Mouse (Mus musculus): ENCODE data around the gene Commd7. TPM values are rescaled to one million over a fixed set of nuclear protein-coding genes. Genes with fewer than 3 reads are reported as not detected.
"Not testable (repeated sequence)": the region's sequence is repeated elsewhere in the genome, so short reads cannot be mapped to it uniquely, and the experiment has no call there.

The Commd7 gene
- total and polyA plus RNA-seq, 3 experiments: 20.9 to 30.9 (median 29.7) TPM

GRCm38 (mm10) chr2:153670111-153670510 lies 37.5 kb upstream of the Commd7 start:
- Histone ChIP-seq H3K9me3 (replicated peaks) (no peaks in the 10 kb centered on the region), H3K4me1 (ENCODE audit: insufficient read depth, low read depth, low read length) (no peaks in the 10 kb centered on the region), H3K27me3 (ENCODE audit: insufficient read depth, low read length) (no peaks in the 10 kb centered on the region), H3K4me3 (ENCODE audit: low read depth, low read length) (no peak overlapping the region), H3K36me3 (replicated peaks) (peaks cover 77% of the 10 kb centered on the region)
- ATAC-seq (ENCODE audit: extremely low read depth, insufficient number of reproducible peaks, low FRiP score, poor library complexity, severe bottlenecking): no peak
- TF ChIP-seq GATA2 (IDR thresholded peaks at IDR 0.05; ENCODE audit: borderline replicate concordance, low read depth, low read length) (no peak), TAL1 (conservative IDR thresholded peaks at IDR 0.05; ENCODE audit: low read depth, low read length) (no peak), GATA1 (IDR thresholded peaks at IDR 0.05; ENCODE audit: borderline replicate concordance, low read length) (no peak), POLR2AphosphoS5 (IDR thresholded peaks at IDR 0.05; ENCODE audit: insufficient replicate concordance, low read depth, low read length) (no peak), CTCF (IDR thresholded peaks at IDR 0.05; ENCODE audit: low read depth, low read length) (no peak)
- DNase-seq (ENCODE audit: low spot score): no peak

GRCm38 (mm10) chr2:153668754-153669376 lies 36.3 kb upstream of the Commd7 start:
- TF ChIP-seq CTCF (IDR thresholded peaks at IDR 0.05; ENCODE audit: low read depth, low read length) (peak; percentile 30; the same call in 1 of the 2 replicates), TAL1 (conservative IDR thresholded peaks at IDR 0.05; ENCODE audit: low read depth, low read length) (no peak)
- Histone ChIP-seq H3K4me3 (ENCODE audit: low read depth, low read length) (no peak overlapping the region), H3K4me1 (ENCODE audit: insufficient read depth, low read depth, low read length) (no peaks in the 10 kb centered on the region), H3K36me3 (replicated peaks) (peaks cover 81% of the 10 kb centered on the region), H3K9me3 (replicated peaks) (no peaks in the 10 kb centered on the region), H3K27me3 (ENCODE audit: insufficient read depth, low read length) (no peaks in the 10 kb centered on the region)
- no peak for ATAC-seq (ENCODE audit: extremely low read depth, insufficient number of reproducible peaks, low FRiP score, poor library complexity, severe bottlenecking)
- DNase-seq (ENCODE audit: low spot score): peak; percentile 51

- no peaks in the 10 kb centered on the region for H3K9me3 ChIP-seq (replicated peaks)
- H3K27me3 ChIP-seq (ENCODE audit: insufficient read depth, low read length): no peaks in the 10 kb centered on the region
- DNase-seq (ENCODE audit: low spot score) (no peak), ATAC-seq (ENCODE audit: extremely low read depth, insufficient number of reproducible peaks, low FRiP score, poor library complexity, severe bottlenecking) (no peak)
- H3K36me3 ChIP-seq (replicated peaks): peaks cover 88% of the 10 kb centered on the region
- H3K4me1 ChIP-seq (ENCODE audit: insufficient read depth, low read depth, low read length): no peaks in the 10 kb centered on the region
- no peak overlapping the region for H3K4me3 ChIP-seq (ENCODE audit: low read depth, low read length)
- TF ChIP-seq GATA2 (IDR thresholded peaks at IDR 0.05; ENCODE audit: borderline replicate concordance, low read depth, low read length) (no peak), GATA1 (IDR thresholded peaks at IDR 0.05; ENCODE audit: borderline replicate concordance, low read length) (no peak), CTCF (IDR thresholded peaks at IDR 0.05; ENCODE audit: low read depth, low read length) (no peak), TAL1 (conservative IDR thresholded peaks at IDR 0.05; ENCODE audit: low read depth, low read length) (no peak), POLR2AphosphoS5 (IDR thresholded peaks at IDR 0.05; ENCODE audit: insufficient replicate concordance, low read depth, low read length) (no peak)
These were observed 32.8 kb upstream of the Commd7 start for GRCm38 (mm10) chr2:153665401-153665800.

- ATAC-seq (ENCODE audit: extremely low read depth, insufficient number of reproducible peaks, low FRiP score, poor library complexity, severe bottlenecking): no peak
- Histone ChIP-seq H3K9me3 (replicated peaks) (no peaks in the 10 kb centered on the region), H3K4me3 (ENCODE audit: low read depth, low read length) (no peak overlapping the region), H3K4me1 (ENCODE audit: insufficient read depth, low read depth, low read length) (no peaks in the 10 kb centered on the region), H3K27me3 (ENCODE audit: insufficient read depth, low read length) (no peaks in the 10 kb centered on the region), H3K36me3 (replicated peaks) (peaks cover 83% of the 10 kb centered on the region)
- TF ChIP-seq POLR2AphosphoS5 (IDR thresholded peaks at IDR 0.05; ENCODE audit: insufficient replicate concordance, low read depth, low read length) (no peak), CTCF (IDR thresholded peaks at IDR 0.05; ENCODE audit: low read depth, low read length) (no peak), TAL1 (conservative IDR thresholded peaks at IDR 0.05; ENCODE audit: low read depth, low read length) (no peak), GATA1 (IDR thresholded peaks at IDR 0.05; ENCODE audit: borderline replicate concordance, low read length) (no peak), GATA2 (IDR thresholded peaks at IDR 0.05; ENCODE audit: borderline replicate concordance, low read depth, low read length) (no peak)
- DNase-seq (ENCODE audit: low spot score): no peak
These were observed 28.0 kb upstream of the Commd7 start for GRCm38 (mm10) chr2:153660616-153661015.

GRCm38 (mm10) chr2:153657659-153658058 lies 25.1 kb upstream of the Commd7 start:
- ATAC-seq (ENCODE audit: extremely low read depth, insufficient number of reproducible peaks, low FRiP score, poor library complexity, severe bottlenecking); H3K4me1 ChIP-seq (ENCODE audit: insufficient read depth, low read depth, low read length); H3K4me3 ChIP-seq (ENCODE audit: low read depth, low read length); H3K27me3 ChIP-seq (ENCODE audit: insufficient read depth, low read length); DNase-seq (ENCODE audit: low spot score); H3K9me3 ChIP-seq (replicated peaks): not testable (repeated sequence)
- H3K36me3 ChIP-seq (replicated peaks): peaks cover 73% of the 10 kb centered on the region

GRCm38 (mm10) chr2:153651681-153652080 lies 19.1 kb upstream of the Commd7 start:
- no peak for ATAC-seq (ENCODE audit: extremely low read depth, insufficient number of reproducible peaks, low FRiP score, poor library complexity, severe bottlenecking)
- Histone ChIP-seq H3K9me3 (replicated peaks) (no peaks in the 10 kb centered on the region), H3K36me3 (replicated peaks) (peaks cover 48% of the 10 kb centered on the region), H3K4me1 (ENCODE audit: insufficient read depth, low read depth, low read length) (peaks cover 30% of the 10 kb centered on the region), H3K4me3 (ENCODE audit: low read depth, low read length) (no peak overlapping the region), H3K27me3 (ENCODE audit: insufficient read depth, low read length) (peaks cover 9% of the 10 kb centered on the region)
- TF ChIP-seq TAL1 (conservative IDR thresholded peaks at IDR 0.05; ENCODE audit: low read depth, low read length): no peak
- TF ChIP-seq GATA2 (IDR thresholded peaks at IDR 0.05; ENCODE audit: borderline replicate concordance, low read depth, low read length): no peak
- TF ChIP-seq POLR2AphosphoS5 (IDR thresholded peaks at IDR 0.05; ENCODE audit: insufficient replicate concordance, low read depth, low read length): no peak
- TF ChIP-seq GATA1 (IDR thresholded peaks at IDR 0.05; ENCODE audit: borderline replicate concordance, low read length): no peak
- no peak for TF ChIP-seq CTCF (IDR thresholded peaks at IDR 0.05; ENCODE audit: low read depth, low read length)
- DNase-seq (ENCODE audit: low spot score): no peak

All from G1E (cell line).